Mouse (Mus musculus) ES-Bruce4 (cell line): ENCODE results near the gene Astn2.

Experiments
- CTCF ChIP-seq: IDR thresholded peaks from one replicate; pipeline ENCODE4 v1.8.1; 2011; ENCODE audit warnings: low read depth, low read length
- POLR2A ChIP-seq: IDR thresholded peaks from one replicate; pipeline ENCODE4 v1.8.1; 2011; ENCODE audit warnings: low read length; ENCODE audit not compliant: insufficient read depth

GRCm38 (mm10) chr4:65843191-65843590, 561.2 kb downstream of the Astn2 start:
- no peak for TF ChIP-seq POLR2A
- TF ChIP-seq CTCF = no peak
